In genomic region chr3:144582306-144582705, GRCm38 (mm10) we compare ENCODE assay signal across 21 mouse cellular contexts. TPM values are rescaled to one million over a fixed set of nuclear protein-coding genes. Genes with fewer than 3 reads are reported as not detected.
DNase-seq lines count a peak whose midpoint lies in the region; ATAC-seq and TF ChIP-seq lines count a peak whose summit lies in the region.
"Had no signal": no experiment of that assay in that cellular context is flagged by ENCODE, and none has a peak within 500 bp of the region (broad histone marks: within the 10 kb centered on the region; RNA-seq: fewer than 3 reads in every experiment).

No protein-coding gene starts in this region.

- intact Hi-C loops in gastrocnemius, adult 2 months (cut with DNase I), result no loop called here

- H3K4me1 ChIP-seq in kidney, postnatal 0 days (replicated peaks; ENCODE audit: insufficient read depth, low read length), result peaks cover 3% of the 10 kb centered on the region; the same call in 1 of the 2 replicates
- H3K4me1 ChIP-seq in MEL (ENCODE audit: control insufficient read depth in 1 of 2, insufficient read depth in 2 of 2, low read length in 2 of 2), result peaks cover 9 to 10% of the 10 kb centered on the region in 2 experiments
- H3K4me1 ChIP-seq: hindbrain, embryonic 10.5 days had no signal

- 79% methylated on average over 4 of the region's 4 CpGs for WGBS in kidney, postnatal 0 days

- H3K36me3 ChIP-seq in kidney, postnatal 0 days (ENCODE audit: insufficient read depth, low read length), result peaks cover 16% of the 10 kb centered on the region; the same call in 1 of the 2 replicates
- peaks cover 27 to 49% of the 10 kb centered on the region in 2 experiments for H3K36me3 ChIP-seq in MEL (ENCODE audit: control insufficient read depth in 1 of 2, insufficient read depth in 2 of 2, low read length in 2 of 2)

- H3K79me2 ChIP-seq in MEL (ENCODE audit: control insufficient read depth, insufficient read depth, low read length, poor library complexity), result peaks cover 18% of the 10 kb centered on the region

- H3K4me3 ChIP-seq in gastrocnemius, adult 2 months, result peak overlapping the region; percentile 4; the same call in 1 of the 2 replicates
- H3K4me3 ChIP-seq in kidney, postnatal 0 days (replicated peaks; ENCODE audit: low read depth, low read length), result no peak overlapping the region
- H3K4me3 ChIP-seq in MEL (ENCODE audit: control insufficient read depth in 1 of 2, insufficient read depth in 1 of 2, low read depth in 2 of 2, low read length in 2 of 2), result no peak overlapping the region
- H3K4me3 ChIP-seq: embryonic facial prominence, embryonic 15.5 days; forebrain, embryonic 15.5 days; hindbrain, embryonic 10.5 days had no signal

- H3K9ac ChIP-seq in kidney, postnatal 0 days (ENCODE audit: low read depth, low read length), result no peak overlapping the region
- H3K9ac ChIP-seq in MEL (ENCODE audit: control insufficient read depth, low read depth, low read length, poor library complexity, severe bottlenecking), result no peak overlapping the region
- H3K9ac ChIP-seq: embryonic facial prominence, embryonic 15.5 days; forebrain, embryonic 15.5 days; hindbrain, embryonic 14.5 days had no signal

- no peak overlapping the region for H3K4me2 ChIP-seq in kidney, postnatal 0 days (ENCODE audit: low read length)
- H3K4me2 ChIP-seq: embryonic facial prominence, embryonic 15.5 days; forebrain, embryonic 15.5 days; hindbrain, embryonic 14.5 days had no signal

- no peaks in the 10 kb centered on the region for H3K27me3 ChIP-seq in kidney, postnatal 0 days (ENCODE audit: insufficient read depth, low read length)
- no peaks in the 10 kb centered on the region for H3K27me3 ChIP-seq in MEL (ENCODE audit: control insufficient read depth in 1 of 2, insufficient read depth in 2 of 2, low read length in 2 of 2)
- H3K27me3 ChIP-seq: embryonic facial prominence, embryonic 15.5 days; forebrain, embryonic 15.5 days had no signal

- no peak for TF ChIP-seq EP300 in MEL (IDR thresholded peaks at IDR 0.05; ENCODE audit: low read depth in 1 of 2, low read length in 2 of 2)

- no peak for TF ChIP-seq POLR2A in MEL (IDR thresholded peaks at IDR 0.05; ENCODE audit: control insufficient read depth in 1 of 2, insufficient read depth in 1 of 2, low read depth in 1 of 2, low read length in 2 of 2, poor library complexity in 1 of 2)

- no peak for DNase-seq in gastrocnemius, adult 2 months
- no peak for DNase-seq in gastrocnemius, adult 18-20 months (ENCODE audit: low spot score)
- no peak for DNase-seq in kidney, postnatal 0 days (ENCODE audit: low spot score)
- no peak for DNase-seq in kidney, postnatal 14 days
- no peak for DNase-seq in MEL (ENCODE audit: low read depth, low spot score)
- DNase-seq in cerebellum, postnatal 4 days (ENCODE audit: low spot score in 2 of 2), result no peak
- no peak for DNase-seq in spleen, adult 12 weeks (ENCODE audit: low spot score)
- DNase-seq: adrenal gland, adult 8-10 months; adrenal gland, postnatal 36 days; B cell, adult 2 months; cerebellum, adult 2 months; cerebellum, postnatal 10 days; embryo, embryonic 11 days; gastrocnemius, postnatal 25 days; heart, postnatal 14 days had no signal

- peak overlapping the region; percentile 51 for H3K27ac ChIP-seq in gastrocnemius, adult 2 months
- H3K27ac ChIP-seq in kidney, postnatal 0 days, result peak overlapping the region; percentile 19; the same call in 1 of the 2 replicates
- peak overlapping the region; percentile 34; the same call in 1 of the 2 replicates for H3K27ac ChIP-seq in MEL (ENCODE audit: control insufficient read depth, low read depth, low read length)
- H3K27ac ChIP-seq: embryonic facial prominence, embryonic 15.5 days; forebrain, embryonic 15.5 days; hindbrain, embryonic 10.5 days; hindbrain, embryonic 14.5 days had no signal

- TF ChIP-seq RAD21 in MEL (IDR thresholded peaks at IDR 0.05; ENCODE audit: low read depth, low read length), result no peak

- ATAC-seq in kidney, postnatal 0 days (replicated peaks; ENCODE audit: low FRiP score, low read depth), result no peak
- ATAC-seq: CD4-positive, CD25-positive, alpha-beta regulatory T cell, adult 4 months; forebrain, embryonic 15.5 days; intestine, embryonic 16.5 days had no signal

- no peak for TF ChIP-seq CTCF in gastrocnemius, adult 2 months (IDR thresholded peaks at IDR 0.05)
- TF ChIP-seq CTCF in kidney, postnatal 0 days (IDR thresholded peaks at IDR 0.05; ENCODE audit: low read depth), result no peak
- TF ChIP-seq CTCF in MEL (IDR thresholded peaks at IDR 0.05 in 2 of 3, conservative IDR thresholded peaks at IDR 0.05 in 1 of 3; ENCODE audit: control insufficient read depth in 1 of 3, insufficient read depth in 1 of 3, low read depth in 2 of 3, low read length in 3 of 3, poor library complexity in 1 of 3, severe bottlenecking in 1 of 3), result no peak

- no peaks in the 10 kb centered on the region for H3K9me3 ChIP-seq in kidney, postnatal 0 days (replicated peaks; ENCODE audit: low read length)
- no peaks in the 10 kb centered on the region for H3K9me3 ChIP-seq in MEL (replicated peaks; ENCODE audit: insufficient read depth, low read length)
- H3K9me3 ChIP-seq: embryonic facial prominence, embryonic 15.5 days; forebrain, embryonic 15.5 days; hindbrain, embryonic 10.5 days had no signal

TF ChIP-seq in MEL, 35 proteins besides CTCF, POLR2A, EP300 and RAD21:
- TF ChIP-seq NELFE (IDR thresholded peaks at IDR 0.05; ENCODE audit: low read depth, low read length), result no peak
- TF ChIP-seq MAX (IDR thresholded peaks at IDR 0.05; ENCODE audit: low read length), result 0 out of 2 replicates have a peak, but pooled peaks have one; percentile 34
- 0 out of 2 replicates have a peak, but pooled peaks have one; percentile 27 for TF ChIP-seq GATA1 (IDR thresholded peaks at IDR 0.05; ENCODE audit: low read depth, low read length)
- peak; percentile 60; the same call in 1 of the 2 replicates for TF ChIP-seq USF1 (IDR thresholded peaks at IDR 0.05; ENCODE audit: low read depth, low read length)

RNA-seq across cellular contexts. Expression of gene Selenof, which starts 12.2 kb away (rescaled TPM):
- total RNA-seq in gastrocnemius, adult 2 months (2021), result 100 to 1,000 TPM; 115 to 122 TPM
- total RNA-seq in gastrocnemius, adult 18-20 months (2021), result 100 to 1,000 TPM; 109 to 111 TPM
- polyA plus RNA-seq in kidney, postnatal 0 days (2015; fragmentation: Nextera tagmentation; extraction: Ambion mirVana), result 840 and 861 TPM in 2 replicates
- total RNA-seq in MEL (2012; rRNA removed), result 307 and 316 TPM in 2 replicates
- polyA plus RNA-seq in MEL (2012; ENCODE audit: insufficient read depth in 1 of 2, insufficient read length in 2 of 2, low read depth in 1 of 2, low replicate concordance in 2 of 2, missing spikeins in 1 of 2), result 1,000 to 10,000 TPM in 1 of 2 experiments, 100 to 1,000 TPM in 1; 265 to 1,760 TPM

RNA-seq across cellular contexts. Expression of gene Hs2st1, which starts 12.3 kb away (rescaled TPM):
- 10 to 100 TPM; 12.8 to 14.8 TPM for total RNA-seq in gastrocnemius, adult 2 months (2021)
- total RNA-seq in gastrocnemius, adult 18-20 months (2021), result 10 to 100 TPM; 10.8 to 12.5 TPM
- 9.7 and 10.4 TPM in 2 replicates for polyA plus RNA-seq in kidney, postnatal 0 days (2015; fragmentation: Nextera tagmentation; extraction: Ambion mirVana)
- 13.5 and 13.6 TPM in 2 replicates for total RNA-seq in MEL (2012; rRNA removed)
- polyA plus RNA-seq in MEL (2012; ENCODE audit: insufficient read depth in 1 of 2, insufficient read length in 2 of 2, low read depth in 1 of 2, low replicate concordance in 2 of 2, missing spikeins in 1 of 2), result 10 to 100 TPM in 1 of 2 experiments, not detected in 1; 16.1 TPM
